Mouse (Mus musculus) left cerebral cortex, postnatal 36 days (tissue): Measurements from ENCODE around the gene Chd8. TPM values are rescaled to one million over a fixed set of nuclear protein-coding genes. Genes with fewer than 3 reads are reported as not detected.

ENCODE experiments used
- total RNA-seq, 2 experiments: library from RNA; stranded (reverse); gene quantifications; 2 replicates each; pipeline ENCODE4 v1.2.3; 2021

The Chd8 gene
- total RNA-seq, 2 experiments from 2014 or later: 99.3 to 148 TPM

Other genes with a start within 250 kb of the Chd8 start
- under 1 TPM in 1 of 2 experiments, not detected in 1; 0.72 TPM for gene Tmem253, start 242.1 kb downstream of the Chd8 start, total RNA-seq
- 10 to 100 TPM; 30.1 to 39.7 TPM for gene Zfp219, start 237.0 kb downstream of the Chd8 start, total RNA-seq
- gene Olfr221, start 215.3 kb downstream of the Chd8 start, total RNA-seq: not detected
- 100 to 1,000 TPM; 199 to 225 TPM for gene Hnrnpc, start 153.8 kb downstream of the Chd8 start, total RNA-seq
- 1 to 10 TPM; 2.0 to 3.6 TPM for gene Rpgrip1, start 147.1 kb downstream of the Chd8 start, total RNA-seq
- gene Supt16, start 60.4 kb downstream of the Chd8 start, total RNA-seq: 10 to 100 TPM; 50.8 to 51.3 TPM
- 10 to 100 TPM; 58.6 to 68.3 TPM for gene Tox4, start 21.4 kb upstream of the Chd8 start, total RNA-seq
- 10 to 100 TPM; 35.9 to 36.2 TPM for gene Rab2b, start 21.8 kb upstream of the Chd8 start, total RNA-seq
- 10 to 100 TPM; 26.4 to 49.8 TPM for gene Mettl3, start 47.3 kb upstream of the Chd8 start, total RNA-seq
- gene Sall2, start 71.0 kb upstream of the Chd8 start, total RNA-seq: 10 to 100 TPM; 29.1 to 32.9 TPM
- gene Olfr1513, start 98.6 kb upstream of the Chd8 start, total RNA-seq: not detected
- gene Olfr1512, start 121.4 kb upstream of the Chd8 start, total RNA-seq: not detected
- gene Olfr1511, start 139.6 kb upstream of the Chd8 start, total RNA-seq: not detected
- gene Olfr1510, start 156.6 kb upstream of the Chd8 start, total RNA-seq: not detected
- not detected for gene Olfr1509, start 185.2 kb upstream of the Chd8 start, total RNA-seq
- not detected for gene Olfr1508, start 209.7 kb upstream of the Chd8 start, total RNA-seq
- gene Olfr1507, start 238.0 kb upstream of the Chd8 start, total RNA-seq: not detected